Mouse (Mus musculus) embryonic facial prominence, embryonic 10.5 days (tissue): ENCODE results near the gene Anks1b. TPM values are rescaled to one million over a fixed set of nuclear protein-coding genes. Genes with fewer than 3 reads are reported as not detected.
A peak's percentile ranks its signal among the peaks of the same experiment; 100 is the strongest.

Experiments
- DNase-seq: peaks from one replicate; pipeline ENCODE4 v3.0.0-alpha.2; 2017; ENCODE audit warnings: low spot score
- H3K27ac ChIP-seq: fragments of 300-500 bp; sonication (generic); replicated peaks from 2 replicates; pipeline ENCODE4 v1.5.1; 2016; ENCODE audit warnings: mild to moderate bottlenecking
- H3K27me3 ChIP-seq: fragments of 300-500 bp; sonication (generic); replicated peaks from 2 replicates; pipeline ENCODE4 v1.6.1; 2016; ENCODE audit warnings: low read depth, mild to moderate bottlenecking; ENCODE audit not compliant: poor library complexity, severe bottlenecking
- H3K36me3 ChIP-seq: fragments of 300-500 bp; sonication (generic); replicated peaks from 2 replicates; pipeline ENCODE4 v1.6.1; 2016; ENCODE audit warnings: mild to moderate bottlenecking, moderate library complexity
- H3K4me1 ChIP-seq: fragments of 300-500 bp; sonication (generic); 2 replicates; pipeline ENCODE4 v1.6.1; 2016
- H3K4me3 ChIP-seq: fragments of 300-500 bp; sonication (generic); 2 replicates; pipeline ENCODE4 v1.5.1; 2016; ENCODE audit warnings: mild to moderate bottlenecking, moderate library complexity
- H3K9me3 ChIP-seq: fragments of 300-500 bp; sonication (generic); 2 replicates; pipeline ENCODE4 v1.6.1; 2016; ENCODE audit warnings: mild to moderate bottlenecking
- WGBS: fragments of 180-500 bp; shearing (Covaris S2); methylation state at CpG from one replicate; pipeline ENCODE4 v1.1.7; 2016; 5-methylcytosine and 5-hydroxymethylcytosine counted together
- polyA plus RNA-seq: library from polyadenylated mRNA; unstranded; fragments of >200 nt; fragmentation: Nextera tagmentation; extraction: Ambion mirVana; gene quantifications from 2 replicates; pipeline ENCODE4 v1.2.1, GENCODE M21; 2016

Gene Anks1b
- polyA plus RNA-seq, 1 experiment from 2014 or later: 1.6 TPM

- DNase-seq: no peak
- no peaks in the 10 kb centered on the region for H3K9me3 ChIP-seq
- WGBS: 37% methylated on average over 3 of the region's 3 CpGs
- no peaks in the 10 kb centered on the region for H3K27me3 ChIP-seq
- peaks cover 18% of the 10 kb centered on the region for H3K4me1 ChIP-seq
- no peak overlapping the region for H3K27ac ChIP-seq
- no peaks in the 10 kb centered on the region for H3K36me3 ChIP-seq
- no peak overlapping the region for H3K4me3 ChIP-seq
These were observed 810.5 kb downstream of the Anks1b start for GRCm38 (mm10) chr10:90683813-90684212.

DNA sequence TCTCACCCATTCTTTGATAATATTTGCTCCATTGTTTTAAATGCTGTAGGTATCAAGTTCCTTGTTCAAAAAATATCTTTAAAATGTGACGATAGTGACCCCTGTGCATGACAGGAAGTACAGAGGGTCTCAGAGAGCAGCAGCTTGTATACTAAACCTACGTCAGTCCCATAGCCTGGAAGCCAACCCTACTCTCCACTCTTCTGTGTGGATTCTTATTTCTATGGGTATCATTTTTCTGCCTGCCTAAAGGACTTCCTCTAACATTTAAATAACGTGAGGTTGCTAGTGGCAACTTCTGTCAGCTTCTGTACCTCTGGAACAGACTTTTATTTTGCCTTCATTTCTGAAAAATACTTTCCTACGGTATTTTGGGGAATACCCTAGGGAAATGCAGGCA, 812.1 kb downstream of the Anks1b start:
- Histone ChIP-seq H3K4me3 (no peak overlapping the region), H3K9me3 (no peaks in the 10 kb centered on the region)
- no peak for DNase-seq

DNA sequence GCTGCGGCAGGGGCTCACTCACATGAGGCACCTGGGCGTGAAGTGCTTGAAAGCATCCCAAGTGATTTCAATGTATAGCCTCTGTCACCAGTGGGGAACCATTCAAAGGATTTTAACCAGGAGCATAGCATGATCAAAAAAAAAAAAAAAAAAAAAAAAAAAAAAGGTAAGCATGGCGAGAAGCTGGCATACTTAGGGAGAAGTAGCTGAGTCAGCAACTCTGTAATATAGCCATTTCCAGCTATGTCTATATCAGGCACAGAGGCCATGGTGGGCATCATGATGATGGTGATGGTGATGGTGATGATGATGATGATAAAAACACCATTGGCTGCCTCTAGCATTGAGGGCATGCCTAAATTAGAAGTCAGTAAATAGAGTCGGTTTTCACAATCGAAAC, 814.8 kb downstream of the Anks1b start:
- no peaks in the 10 kb centered on the region for H3K36me3 ChIP-seq
- no peaks in the 10 kb centered on the region for H3K9me3 ChIP-seq
- DNase-seq: no peak
- no peak overlapping the region for H3K4me3 ChIP-seq
- no peak overlapping the region for H3K27ac ChIP-seq
- H3K27me3 ChIP-seq: no peaks in the 10 kb centered on the region
- 88% methylated on average over 5 of the region's 5 CpGs for WGBS
- peaks cover 21% of the 10 kb centered on the region for H3K4me1 ChIP-seq

More for the DNA sequence above, 812.1 kb downstream of the Anks1b start:
- Histone ChIP-seq H3K27me3 (no peaks in the 10 kb centered on the region), H3K36me3 (no peaks in the 10 kb centered on the region), H3K4me1 (peaks cover 23% of the 10 kb centered on the region), H3K27ac (no peak overlapping the region)
- WGBS: 50% methylated on average over 4 of the region's 4 CpGs

- H3K4me3 ChIP-seq: no peak overlapping the region
- H3K27me3 ChIP-seq: no peaks in the 10 kb centered on the region
- no peak for DNase-seq
- H3K36me3 ChIP-seq: no peaks in the 10 kb centered on the region
- H3K4me1 ChIP-seq: peaks cover 17% of the 10 kb centered on the region
- no peaks in the 10 kb centered on the region for H3K9me3 ChIP-seq
- WGBS: 65% methylated on average over 13 of the region's 13 CpGs
- H3K27ac ChIP-seq: no peak overlapping the region
These were observed 815.5 kb downstream of the Anks1b start for GRCm38 (mm10) chr10:90688696-90689252.

- Histone ChIP-seq H3K9me3 (no peaks in the 10 kb centered on the region), H3K27ac (no peak overlapping the region), H3K4me3 (no peak overlapping the region), H3K27me3 (no peaks in the 10 kb centered on the region), H3K36me3 (no peaks in the 10 kb centered on the region), H3K4me1 (peaks cover 12% of the 10 kb centered on the region)
- WGBS: 63% methylated on average over 11 of the region's 11 CpGs
- DNase-seq: peak; percentile 68
These were observed 816.7 kb downstream of the Anks1b start for GRCm38 (mm10) chr10:90689854-90690513.

DNA sequence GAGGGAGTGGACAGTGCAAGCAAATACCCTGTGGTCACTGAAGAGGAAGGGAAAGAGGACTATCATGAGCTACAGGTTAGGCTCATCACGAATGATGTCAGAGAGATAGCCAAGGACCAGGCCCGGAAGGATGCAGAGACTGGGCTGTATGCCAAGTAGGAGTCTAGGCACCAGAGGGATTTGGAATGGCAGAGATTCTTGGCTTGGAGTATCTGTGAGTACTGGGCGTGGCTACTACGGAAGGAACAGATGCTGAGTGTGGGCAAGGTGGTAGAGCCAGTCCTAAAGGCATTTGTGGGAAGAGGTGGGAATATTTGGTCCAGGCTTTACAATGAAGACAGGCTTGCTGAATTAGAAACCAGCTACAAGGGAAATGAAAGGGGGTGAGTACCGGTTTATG, 823.4 kb downstream of the Anks1b start:
- H3K4me3 ChIP-seq: no peak overlapping the region
- H3K27me3 ChIP-seq: no peaks in the 10 kb centered on the region
- H3K9me3 ChIP-seq: no peaks in the 10 kb centered on the region
- DNase-seq: no peak
- no peak overlapping the region for H3K27ac ChIP-seq
- H3K36me3 ChIP-seq: no peaks in the 10 kb centered on the region
- H3K4me1 ChIP-seq: peaks cover 2% of the 10 kb centered on the region; the same call in 1 of the 2 replicates
- WGBS: 87% methylated on average over 5 of the region's 5 CpGs

DNA sequence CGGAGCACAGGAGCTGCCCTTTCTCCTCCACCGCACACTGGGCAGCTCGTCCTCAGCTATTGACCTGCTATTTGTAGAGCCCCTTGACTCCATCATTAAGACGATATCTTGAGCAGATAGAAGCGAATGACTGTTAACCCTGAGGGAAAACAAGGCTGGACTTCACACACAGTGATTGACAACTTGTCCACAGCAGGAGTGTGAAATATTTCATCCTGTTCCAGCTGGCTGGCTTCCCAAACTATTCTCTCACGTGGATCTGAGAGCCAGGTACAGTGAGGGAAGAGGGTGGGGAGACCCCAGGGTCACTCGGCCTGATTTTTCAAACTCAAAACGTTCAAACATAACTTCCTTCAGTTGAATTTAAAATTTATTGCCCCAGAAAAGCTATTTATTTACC, 824.1 kb downstream of the Anks1b start:
- Histone ChIP-seq H3K9me3 (no peaks in the 10 kb centered on the region), H3K27me3 (no peaks in the 10 kb centered on the region), H3K4me3 (no peak overlapping the region), H3K4me1 (peaks cover 2% of the 10 kb centered on the region; the same call in 1 of the 2 replicates), H3K27ac (no peak overlapping the region), H3K36me3 (no peaks in the 10 kb centered on the region)
- DNase-seq: no peak
- WGBS: 58% methylated on average over 8 of the region's 8 CpGs

GRCm38 (mm10) chr10:90699211-90699610, 825.9 kb downstream of the Anks1b start:
- 78% methylated on average over 12 of the region's 12 CpGs for WGBS
- Histone ChIP-seq H3K27ac (no peak overlapping the region), H3K4me3 (no peak overlapping the region), H3K4me1 (peaks cover 2% of the 10 kb centered on the region; the same call in 1 of the 2 replicates), H3K9me3 (no peaks in the 10 kb centered on the region), H3K27me3 (no peaks in the 10 kb centered on the region), H3K36me3 (no peaks in the 10 kb centered on the region)
- no peak for DNase-seq

- DNase-seq: no peak
- 94% methylated on average over 10 of the region's 10 CpGs for WGBS
- Histone ChIP-seq H3K4me1 (no peaks in the 10 kb centered on the region), H3K36me3 (no peaks in the 10 kb centered on the region), H3K27ac (no peak overlapping the region), H3K9me3 (no peaks in the 10 kb centered on the region), H3K4me3 (no peak overlapping the region), H3K27me3 (no peaks in the 10 kb centered on the region)
These were observed 831.3 kb downstream of the Anks1b start for GRCm38 (mm10) chr10:90704602-90705001.

GRCm38 (mm10) chr10:90708822-90709601, 835.7 kb downstream of the Anks1b start:
- Histone ChIP-seq H3K27me3 (no peaks in the 10 kb centered on the region), H3K9me3 (no peaks in the 10 kb centered on the region), H3K36me3 (no peaks in the 10 kb centered on the region), H3K4me3 (no peak overlapping the region), H3K27ac (no peak overlapping the region), H3K4me1 (no peaks in the 10 kb centered on the region)
- no peak for DNase-seq
- WGBS: 71% methylated on average over 11 of the region's 11 CpGs

DNA sequence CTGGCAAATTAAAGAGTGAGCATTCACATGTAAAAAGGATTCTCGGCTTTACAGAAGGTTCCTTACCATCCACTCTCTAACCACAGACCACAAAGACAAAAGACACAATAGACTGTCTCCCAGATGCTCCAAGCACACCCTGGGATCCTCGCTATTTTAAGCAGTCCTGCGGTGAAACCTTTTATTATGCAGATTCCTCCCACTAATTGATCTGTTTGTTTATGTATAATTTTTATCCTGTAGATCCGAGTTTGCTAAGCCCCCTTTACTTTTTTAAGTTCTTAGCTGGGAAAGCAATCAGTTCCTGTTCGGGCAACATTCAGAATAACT, 836.3 kb downstream of the Anks1b start:
- Histone ChIP-seq H3K36me3 (no peaks in the 10 kb centered on the region), H3K4me1 (no peaks in the 10 kb centered on the region), H3K27ac (no peak overlapping the region), H3K4me3 (no peak overlapping the region), H3K27me3 (no peaks in the 10 kb centered on the region), H3K9me3 (no peaks in the 10 kb centered on the region)
- 19% methylated on average over 5 of the region's 5 CpGs for WGBS
- no peak for DNase-seq

DNA sequence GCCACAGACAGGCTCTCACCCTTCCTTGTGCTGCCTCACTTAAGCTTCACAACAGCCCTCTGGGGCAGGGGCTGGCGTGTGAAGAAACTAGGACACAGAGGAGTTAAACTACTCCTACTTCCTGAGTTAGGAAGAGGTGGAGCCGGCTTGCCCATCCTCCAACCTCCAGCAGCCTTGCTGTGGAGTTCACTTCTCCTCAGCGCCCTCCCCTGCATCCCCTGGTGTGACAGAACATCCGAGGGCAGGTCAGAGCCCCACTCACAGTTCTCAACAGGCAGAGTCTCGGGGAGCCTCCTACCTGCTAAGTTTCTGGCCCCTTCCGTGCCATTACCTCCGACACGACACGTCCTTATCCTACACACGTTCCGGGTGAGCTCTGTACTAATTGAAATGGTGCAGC, 844.7 kb downstream of the Anks1b start:
- no peak overlapping the region for H3K4me3 ChIP-seq
- H3K27ac ChIP-seq: no peak overlapping the region
- no peaks in the 10 kb centered on the region for H3K27me3 ChIP-seq
- no peaks in the 10 kb centered on the region for H3K36me3 ChIP-seq
- peaks cover 4% of the 10 kb centered on the region; the same call in 1 of the 2 replicates for H3K4me1 ChIP-seq
- WGBS: 49% methylated on average over 11 of the region's 11 CpGs
- DNase-seq: peak; percentile 19
- H3K9me3 ChIP-seq: no peaks in the 10 kb centered on the region

GRCm38 (mm10) chr10:90718684-90719083, 845.4 kb downstream of the Anks1b start:
- H3K4me1 ChIP-seq: peaks cover 4% of the 10 kb centered on the region; the same call in 1 of the 2 replicates
- H3K36me3 ChIP-seq: no peaks in the 10 kb centered on the region
- H3K27me3 ChIP-seq: no peaks in the 10 kb centered on the region
- H3K4me3 ChIP-seq: no peak overlapping the region
- no peaks in the 10 kb centered on the region for H3K9me3 ChIP-seq
- no peak overlapping the region for H3K27ac ChIP-seq
- DNase-seq: no peak
- 92% methylated on average over 9 of the region's 9 CpGs for WGBS
